Mouse (Mus musculus): ENCODE results near the gene Kdm4b. TPM values are rescaled to one million over a fixed set of nuclear protein-coding genes. Genes with fewer than 3 reads are reported as not detected.

Kdm4b gene
- polyA plus RNA-seq, 1 experiment from 2014 or later: 25.9 TPM

DNA sequence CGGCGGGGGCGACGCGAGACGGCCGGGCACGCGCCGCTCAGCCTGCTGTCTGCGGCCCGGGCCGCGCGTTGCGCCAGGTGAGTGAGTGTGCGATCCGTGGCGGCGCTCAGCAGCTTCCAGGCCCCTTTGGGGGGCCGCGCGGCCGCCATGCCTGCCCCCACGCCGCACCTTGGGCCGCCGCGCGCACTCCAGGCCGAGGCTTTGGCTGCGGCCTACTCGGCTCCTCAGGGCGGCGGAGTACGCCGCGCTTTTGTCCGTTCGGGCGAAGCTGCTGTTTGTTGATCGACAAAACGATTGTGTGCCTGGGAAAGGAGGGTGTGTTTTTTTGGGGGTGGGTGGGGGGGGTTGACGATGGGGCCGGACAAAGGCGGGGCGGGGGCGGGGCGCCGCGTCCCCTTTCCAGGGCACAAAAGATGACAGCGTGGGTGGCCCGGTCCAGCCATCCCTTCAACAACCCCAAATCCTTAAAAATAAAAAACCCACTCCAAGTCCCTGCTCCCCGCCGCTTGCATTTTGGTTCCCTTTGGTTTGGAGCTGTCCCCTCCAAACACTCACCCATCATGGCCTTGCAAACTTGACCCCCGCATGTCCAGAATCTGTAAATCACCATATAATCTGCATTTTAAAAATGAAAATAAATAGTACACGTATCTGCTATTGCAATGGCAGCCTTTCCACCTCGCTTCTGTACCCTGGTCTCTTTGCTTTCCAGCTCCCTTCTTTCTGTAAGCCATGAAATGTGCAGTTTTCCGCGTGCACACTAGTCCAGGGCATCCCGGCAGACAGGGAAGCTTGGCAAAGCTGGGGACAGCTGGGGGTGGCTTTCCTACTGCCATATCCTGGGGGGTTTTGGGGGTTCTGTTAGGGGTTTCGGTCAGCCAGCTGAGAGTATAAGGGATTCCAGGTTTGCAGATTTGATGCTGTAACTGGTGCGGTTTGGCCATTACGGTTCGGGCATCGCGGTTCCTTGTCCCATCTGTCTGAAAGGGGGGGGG is 588 bp downstream of the Kdm4b start:
- peak overlapping the region; percentile 97 for H3K9ac ChIP-seq
- H3K4me1 ChIP-seq: peaks cover 53% of the 10 kb centered on the region
- H3K4me3 ChIP-seq: peak overlapping the region; percentile 92
- no peaks in the 10 kb centered on the region for H3K9me3 ChIP-seq
- ATAC-seq (ENCODE audit: extremely low read depth, insufficient number of reproducible peaks, low FRiP score, low TSS enrichment): peak; percentile 17; the same call in 1 of the 2 replicates
- 3% methylated on average over 52 of the region's 67 CpGs for WGBS
- H3K27ac ChIP-seq (replicated peaks): peak overlapping the region; percentile 97
- H3K4me2 ChIP-seq: peak overlapping the region; percentile 98
- no peaks in the 10 kb centered on the region for H3K27me3 ChIP-seq (replicated peaks)
- H3K36me3 ChIP-seq: peaks cover 22% of the 10 kb centered on the region

DNA sequence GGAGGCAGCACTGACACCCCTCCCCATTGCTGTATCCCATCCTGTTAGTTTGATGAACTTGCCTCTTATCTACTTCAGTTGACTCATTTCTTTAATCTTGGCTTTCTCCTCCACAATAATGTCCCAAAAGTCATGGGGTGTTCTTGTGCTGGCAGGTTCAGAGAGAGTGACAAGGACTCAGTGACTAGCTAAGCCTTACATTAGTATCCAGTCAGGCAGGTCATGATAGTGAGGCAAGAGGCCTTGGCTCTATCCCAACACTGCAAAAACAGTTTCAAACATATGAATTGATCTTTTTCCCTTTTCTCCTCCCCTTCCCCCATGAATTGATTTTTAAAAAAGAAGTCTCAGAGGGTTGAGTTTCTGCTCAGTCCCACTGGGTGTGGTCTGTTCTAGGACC is 3.4 kb downstream of the Kdm4b start:
- Histone ChIP-seq H3K4me2 (no peak overlapping the region), H3K4me3 (no peak overlapping the region), H3K27me3 (replicated peaks) (no peaks in the 10 kb centered on the region), H3K27ac (replicated peaks) (0 out of 2 replicates have a peak overlapping the region, but pooled peaks have one; percentile 4), H3K9ac (no peak overlapping the region), H3K9me3 (no peaks in the 10 kb centered on the region), H3K4me1 (peaks cover 70% of the 10 kb centered on the region), H3K36me3 (no peaks in the 10 kb centered on the region)
- no peak for ATAC-seq (ENCODE audit: extremely low read depth, insufficient number of reproducible peaks, low FRiP score, low TSS enrichment)

DNA sequence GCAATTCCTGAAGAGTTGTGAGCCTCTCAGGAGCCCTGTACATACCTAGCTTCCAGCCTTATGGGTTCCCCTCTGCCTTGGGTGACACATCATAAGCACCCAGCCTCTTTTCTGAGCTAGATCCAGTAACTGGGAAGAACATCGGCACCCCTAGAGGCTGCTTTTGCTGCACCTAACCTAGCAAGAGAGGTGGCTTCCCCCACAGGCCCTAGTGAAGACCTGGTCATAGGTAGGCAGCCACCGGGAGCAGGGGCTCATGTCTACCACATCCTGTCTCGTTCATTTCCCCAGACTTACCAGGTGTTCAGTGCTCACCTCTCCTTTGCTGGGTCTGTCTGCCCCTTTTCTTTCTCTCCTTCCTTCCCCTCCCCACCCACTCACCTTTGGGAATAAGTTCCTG is 4.5 kb downstream of the Kdm4b start:
- peaks cover 67% of the 10 kb centered on the region for H3K4me1 ChIP-seq
- WGBS: 69% methylated on average over 3 of the region's 3 CpGs
- no peak for ATAC-seq (ENCODE audit: extremely low read depth, insufficient number of reproducible peaks, low FRiP score, low TSS enrichment)

DNA sequence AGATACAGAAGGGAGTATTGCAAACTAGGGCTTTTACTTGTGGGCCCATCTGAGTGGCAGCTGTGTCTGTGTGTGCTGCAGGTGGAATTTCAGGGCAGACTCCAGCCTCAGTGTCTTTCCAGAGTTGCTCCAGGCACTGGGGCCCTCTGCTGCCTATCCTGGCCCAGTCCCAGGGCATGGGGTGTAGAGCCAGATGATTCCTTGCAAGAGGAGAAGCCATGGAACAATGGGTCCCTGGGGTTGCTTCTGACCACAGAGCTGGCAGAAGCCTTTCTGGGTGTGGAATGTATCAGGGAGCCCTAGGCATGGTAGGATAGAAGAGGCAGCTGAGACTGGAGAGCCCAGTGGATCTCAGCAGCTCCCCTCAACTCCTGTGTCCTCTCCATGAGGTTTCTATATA is 5.4 kb downstream of the Kdm4b start:
- Histone ChIP-seq H3K4me1 (peaks cover 74% of the 10 kb centered on the region), H3K27me3 (replicated peaks) (no peaks in the 10 kb centered on the region), H3K9me3 (no peaks in the 10 kb centered on the region), H3K27ac (replicated peaks) (no peak overlapping the region), H3K4me2 (no peak overlapping the region), H3K36me3 (no peaks in the 10 kb centered on the region), H3K9ac (peak overlapping the region; percentile 37; the same call in 1 of the 2 replicates), H3K4me3 (no peak overlapping the region)
- ATAC-seq (ENCODE audit: extremely low read depth, insufficient number of reproducible peaks, low FRiP score, low TSS enrichment): no peak

More for the DNA sequence above, 4.5 kb downstream of the Kdm4b start:
- no peak overlapping the region for H3K4me3 ChIP-seq
- peak overlapping the region; percentile 40; the same call in 1 of the 2 replicates for H3K9ac ChIP-seq
- H3K9me3 ChIP-seq: no peaks in the 10 kb centered on the region
- no peak overlapping the region for H3K4me2 ChIP-seq
- H3K27me3 ChIP-seq (replicated peaks): no peaks in the 10 kb centered on the region
- no peak overlapping the region for H3K27ac ChIP-seq (replicated peaks)
- H3K36me3 ChIP-seq: no peaks in the 10 kb centered on the region

DNA sequence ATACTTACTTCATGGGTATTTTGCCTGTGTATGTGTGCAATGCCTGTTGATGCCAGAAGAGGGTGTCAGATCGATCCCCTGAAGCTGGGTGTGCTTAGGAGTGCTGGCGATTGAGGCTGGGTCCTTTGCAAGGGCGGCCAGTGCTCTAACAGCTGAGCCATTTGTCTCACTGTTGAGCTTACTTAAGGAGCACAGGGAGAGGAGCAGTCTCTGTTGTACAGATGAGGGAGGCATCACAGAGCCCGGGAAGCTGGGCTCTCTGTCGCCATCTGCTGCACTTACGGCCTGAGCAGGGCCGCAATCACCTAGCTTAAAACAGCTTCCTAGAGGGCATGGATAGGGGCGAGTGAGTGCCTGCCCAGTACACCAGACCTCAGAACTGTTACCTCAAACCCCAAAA is 7.1 kb downstream of the Kdm4b start:
- no peaks in the 10 kb centered on the region for H3K36me3 ChIP-seq
- 44% methylated on average over 8 of the region's 8 CpGs for WGBS
- no peak overlapping the region for H3K4me2 ChIP-seq
- H3K9ac ChIP-seq: 0 out of 2 replicates have a peak overlapping the region, but pooled peaks have one; percentile 8
- no peaks in the 10 kb centered on the region for H3K9me3 ChIP-seq
- H3K27ac ChIP-seq (replicated peaks): no peak overlapping the region
- H3K4me1 ChIP-seq: peaks cover 78% of the 10 kb centered on the region
- H3K4me3 ChIP-seq: no peak overlapping the region
- no peak for ATAC-seq (ENCODE audit: extremely low read depth, insufficient number of reproducible peaks, low FRiP score, low TSS enrichment)
- H3K27me3 ChIP-seq (replicated peaks): no peaks in the 10 kb centered on the region

DNA sequence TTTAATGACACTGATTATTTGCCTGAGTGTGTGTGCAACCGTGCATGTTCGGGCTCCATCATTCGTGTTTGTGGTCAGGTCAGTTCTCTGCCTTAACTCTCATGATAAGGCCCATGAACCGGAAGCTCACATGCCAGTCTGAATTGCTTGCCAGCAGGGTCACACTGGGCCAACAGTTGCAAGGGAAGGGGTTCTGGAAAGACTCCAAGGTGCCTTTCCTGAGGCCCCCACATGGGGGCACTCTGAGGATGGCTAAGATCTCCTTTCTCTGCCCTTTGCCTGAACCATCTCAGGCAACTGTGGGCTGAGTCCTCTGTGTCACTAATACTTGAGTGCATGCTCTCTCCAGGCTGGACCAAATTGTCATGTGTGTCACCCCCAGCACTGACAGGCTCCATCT is 11.3 kb downstream of the Kdm4b start:
- H3K9me3 ChIP-seq: no peaks in the 10 kb centered on the region
- 0 out of 2 replicates have a peak overlapping the region, but pooled peaks have one; percentile 32 for H3K27ac ChIP-seq (replicated peaks)
- 34% methylated on average over 4 of the region's 4 CpGs for WGBS
- 0 out of 2 replicates have a peak, but pooled peaks have one; percentile 15 for ATAC-seq (ENCODE audit: extremely low read depth, insufficient number of reproducible peaks, low FRiP score, low TSS enrichment)
- H3K4me1 ChIP-seq: peaks cover 66% of the 10 kb centered on the region
- H3K4me3 ChIP-seq: no peak overlapping the region
- no peaks in the 10 kb centered on the region for H3K27me3 ChIP-seq (replicated peaks)
- no peak overlapping the region for H3K9ac ChIP-seq
- H3K36me3 ChIP-seq: no peaks in the 10 kb centered on the region
- no peak overlapping the region for H3K4me2 ChIP-seq

DNA sequence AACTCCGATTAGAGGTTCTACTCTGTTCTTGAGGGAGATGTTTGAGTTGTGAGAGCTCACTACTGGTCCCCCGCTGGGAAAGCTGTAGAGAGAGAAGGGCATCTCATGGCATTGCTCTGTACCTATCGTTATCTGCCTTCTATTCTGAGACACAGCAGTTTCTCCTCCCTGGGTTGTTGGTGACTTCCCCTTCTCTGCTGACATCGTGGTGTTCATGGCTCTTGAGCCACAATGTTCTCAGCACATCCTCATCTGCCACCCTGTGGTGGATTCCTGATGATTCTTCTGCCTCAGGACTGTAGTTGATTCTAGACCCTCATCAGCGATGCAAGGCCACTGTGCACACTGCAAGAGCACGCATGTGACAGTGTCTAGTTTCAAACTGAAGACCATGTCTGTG is 11.9 kb downstream of the Kdm4b start:
- ATAC-seq (ENCODE audit: extremely low read depth, insufficient number of reproducible peaks, low FRiP score, low TSS enrichment): no peak
- H3K4me2 ChIP-seq: no peak overlapping the region
- no peak overlapping the region for H3K4me3 ChIP-seq
- H3K27ac ChIP-seq (replicated peaks): 0 out of 2 replicates have a peak overlapping the region, but pooled peaks have one; percentile 32
- 66% methylated on average over 6 of the region's 6 CpGs for WGBS
- no peaks in the 10 kb centered on the region for H3K36me3 ChIP-seq
- peak overlapping the region; percentile 47; the same call in 1 of the 2 replicates for H3K9ac ChIP-seq
- H3K4me1 ChIP-seq: peaks cover 65% of the 10 kb centered on the region
- H3K9me3 ChIP-seq: no peaks in the 10 kb centered on the region
- no peaks in the 10 kb centered on the region for H3K27me3 ChIP-seq (replicated peaks)

DNA sequence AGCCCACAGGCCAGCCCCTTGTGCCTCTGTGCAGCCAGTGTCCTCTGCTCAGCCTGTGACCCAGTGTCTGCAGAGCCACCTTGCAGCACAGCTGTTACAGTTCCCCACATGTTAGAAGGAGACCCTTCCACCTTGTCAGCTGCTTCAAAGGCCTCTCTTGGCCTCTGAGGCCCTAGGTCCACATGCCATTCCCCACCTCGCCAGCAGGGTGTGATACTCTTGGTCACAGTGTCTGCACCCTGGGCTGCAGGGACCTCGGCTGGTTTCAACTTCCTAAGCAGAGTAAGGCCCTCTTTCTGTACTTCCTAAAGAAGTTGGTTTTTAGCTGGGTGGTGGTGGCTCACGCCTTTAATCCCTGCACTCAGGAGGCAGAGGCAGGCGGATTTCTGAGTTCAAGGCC is 13.0 kb downstream of the Kdm4b start:
- no peak overlapping the region for H3K4me2 ChIP-seq
- ATAC-seq (ENCODE audit: extremely low read depth, insufficient number of reproducible peaks, low FRiP score, low TSS enrichment): no peak
- H3K4me3 ChIP-seq: no peak overlapping the region
- 59% methylated on average over 4 of the region's 4 CpGs for WGBS
- peaks cover 65% of the 10 kb centered on the region for H3K4me1 ChIP-seq
- no peak overlapping the region for H3K9ac ChIP-seq
- H3K36me3 ChIP-seq: no peaks in the 10 kb centered on the region
- no peaks in the 10 kb centered on the region for H3K9me3 ChIP-seq
- H3K27me3 ChIP-seq (replicated peaks): no peaks in the 10 kb centered on the region
- H3K27ac ChIP-seq (replicated peaks): no peak overlapping the region

DNA sequence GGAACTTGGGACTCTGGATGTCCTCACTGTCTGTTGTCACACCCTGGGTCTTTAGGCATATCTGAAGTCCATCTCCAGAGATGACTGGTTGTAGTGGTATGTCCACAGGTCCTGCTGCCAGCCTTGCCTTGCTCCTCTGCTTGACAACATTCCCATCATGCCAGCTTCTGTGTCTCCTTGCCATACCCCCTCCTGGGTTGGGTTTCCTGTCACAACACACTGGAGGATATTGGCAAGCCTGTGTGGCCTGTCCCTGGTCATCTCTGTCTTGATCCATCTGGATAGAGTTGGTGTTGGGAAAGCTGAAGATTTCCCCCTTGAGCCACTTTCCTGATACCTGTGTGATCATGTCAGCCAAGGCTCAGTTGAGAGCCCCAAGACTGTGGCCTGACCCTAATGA is 14.9 kb downstream of the Kdm4b start:
- peak overlapping the region; percentile 48 for H3K9ac ChIP-seq
- no peak for ATAC-seq (ENCODE audit: extremely low read depth, insufficient number of reproducible peaks, low FRiP score, low TSS enrichment)

DNA sequence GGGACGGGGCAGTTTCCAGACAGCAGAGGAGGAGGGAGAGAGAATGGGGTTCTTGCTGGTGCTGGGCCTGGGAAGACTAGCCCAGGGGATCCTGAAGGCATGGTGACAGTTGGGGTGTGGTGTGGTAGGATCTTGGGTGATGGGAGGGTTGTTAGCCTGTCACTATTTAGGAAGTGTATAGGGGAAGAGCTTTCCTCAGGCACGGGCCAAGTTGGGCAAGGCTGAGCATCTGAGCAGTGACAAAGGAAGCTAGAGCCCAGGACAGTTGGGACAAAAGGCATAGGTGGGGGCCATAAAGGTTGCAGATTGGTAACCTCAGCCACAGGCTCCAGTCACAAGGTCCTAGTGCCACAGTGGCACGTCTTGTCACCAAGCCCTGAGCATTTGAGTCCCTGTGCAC is 17.6 kb downstream of the Kdm4b start:
- H3K4me1 ChIP-seq: peaks cover 54% of the 10 kb centered on the region
- peaks cover 7% of the 10 kb centered on the region for H3K36me3 ChIP-seq
- no peak overlapping the region for H3K4me2 ChIP-seq
- no peaks in the 10 kb centered on the region for H3K9me3 ChIP-seq
- H3K27ac ChIP-seq (replicated peaks): no peak overlapping the region
- 89% methylated on average over 3 of the region's 3 CpGs for WGBS
- no peak for ATAC-seq (ENCODE audit: extremely low read depth, insufficient number of reproducible peaks, low FRiP score, low TSS enrichment)
- peak overlapping the region; percentile 24; the same call in 1 of the 2 replicates for H3K9ac ChIP-seq
- no peak overlapping the region for H3K4me3 ChIP-seq
- no peaks in the 10 kb centered on the region for H3K27me3 ChIP-seq (replicated peaks)

More for the DNA sequence above, 14.9 kb downstream of the Kdm4b start:
- H3K27me3 ChIP-seq (replicated peaks): no peaks in the 10 kb centered on the region
- H3K27ac ChIP-seq (replicated peaks): 0 out of 2 replicates have a peak overlapping the region, but pooled peaks have one; percentile 21
- H3K4me1 ChIP-seq: peaks cover 62% of the 10 kb centered on the region
- H3K4me3 ChIP-seq: no peak overlapping the region
- H3K4me2 ChIP-seq: no peak overlapping the region
- peaks cover 7% of the 10 kb centered on the region for H3K36me3 ChIP-seq
- no peaks in the 10 kb centered on the region for H3K9me3 ChIP-seq

DNA sequence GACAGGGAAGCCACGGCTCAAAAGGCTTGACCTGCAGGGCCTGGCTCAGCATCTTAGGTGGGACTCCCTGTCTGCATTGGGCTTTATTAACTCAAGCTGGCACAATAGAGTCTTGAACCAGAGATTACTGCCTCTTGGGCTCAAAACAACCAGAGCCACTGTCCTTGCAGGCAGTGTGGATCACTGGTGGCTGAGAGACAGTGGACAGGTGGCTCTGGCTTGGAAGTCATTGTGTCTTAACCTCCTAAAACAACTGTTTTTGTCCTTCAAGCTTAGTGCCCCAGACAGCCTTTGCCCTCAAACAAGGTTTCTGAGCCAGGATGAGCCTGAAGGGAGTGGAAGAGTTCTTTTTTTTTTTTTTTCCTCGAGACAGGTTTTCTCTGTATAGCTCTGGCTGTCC is 19.5 kb downstream of the Kdm4b start:
- Histone ChIP-seq H3K36me3 (peaks cover 7% of the 10 kb centered on the region), H3K4me2 (no peak overlapping the region), H3K9ac (no peak overlapping the region), H3K27me3 (replicated peaks) (no peaks in the 10 kb centered on the region), H3K4me3 (no peak overlapping the region), H3K27ac (replicated peaks) (no peak overlapping the region), H3K4me1 (peaks cover 58% of the 10 kb centered on the region), H3K9me3 (no peaks in the 10 kb centered on the region)
- no peak for ATAC-seq (ENCODE audit: extremely low read depth, insufficient number of reproducible peaks, low FRiP score, low TSS enrichment)
- 63% methylated on average over 2 of the region's 2 CpGs for WGBS
